Mouse (Mus musculus): Measurements from ENCODE around the gene Adamts14. TPM values are rescaled to one million over a fixed set of nuclear protein-coding genes. Genes with fewer than 3 reads are reported as not detected.

Gene Adamts14
- total RNA-seq, 2 experiments from 2014 or later = 0.21 to 0.32 TPM

GRCm38 (mm10) chr10:61277918-61278674 is 4.9 kb upstream of the Adamts14 start:
- DNase-seq (ENCODE audit: low spot score in 2 of 2) = no peak

GRCm38 (mm10) chr10:61277051-61277450 is 3.8 kb upstream of the Adamts14 start:
- DNase-seq (ENCODE audit: low spot score in 2 of 2) = no peak
- intact Hi-C loops (cut with DNase I) = loop anchor here (2.0 kb wide), 1 partner anchor 60 kb away; no protein-coding TSS in a partner anchor

More at GRCm38 (mm10) chr10:61277918-61278674, 4.9 kb upstream of the Adamts14 start:
- intact Hi-C loops (cut with DNase I) = loop anchor here (2.0 kb wide), 1 partner anchor 59 kb away; no protein-coding TSS in a partner anchor

- intact Hi-C loops (cut with DNase I) = loop anchor here (2.0 kb wide), 1 partner anchor 61 kb away; no protein-coding TSS in a partner anchor
- DNase-seq (ENCODE audit: low spot score in 2 of 2) = peak in 1 of 2 experiments; percentile 17
Measured at GRCm38 (mm10) chr10:61275669-61276110, 2.5 kb upstream of the Adamts14 start.

GRCm38 (mm10) chr10:61274532-61274931 is 1.3 kb upstream of the Adamts14 start:
- intact Hi-C loops (cut with DNase I) = no loop called here

GRCm38 (mm10) chr10:61273844-61274215 is 592 bp upstream of the Adamts14 start:
- no peak for DNase-seq (ENCODE audit: low spot score in 2 of 2)
- intact Hi-C loops (cut with DNase I) = no loop called here

More at GRCm38 (mm10) chr10:61274532-61274931, 1.3 kb upstream of the Adamts14 start:
- DNase-seq (ENCODE audit: low spot score in 2 of 2) = no peak

GRCm38 (mm10) chr10:61272631-61273030 is 607 bp downstream of the Adamts14 start:
- intact Hi-C loops (cut with DNase I) = no loop called here

GRCm38 (mm10) chr10:61272089-61272626 is 1.1 kb downstream of the Adamts14 start:
- intact Hi-C loops (cut with DNase I) = no loop called here
- DNase-seq (ENCODE audit: low spot score in 2 of 2) = no peak

More at GRCm38 (mm10) chr10:61272631-61273030, 607 bp downstream of the Adamts14 start:
- DNase-seq (ENCODE audit: low spot score in 2 of 2) = no peak

GRCm38 (mm10) chr10:61267378-61267777 is 5.9 kb downstream of the Adamts14 start:
- intact Hi-C loops (cut with DNase I) = no loop called here
- no peak for DNase-seq (ENCODE audit: low spot score in 2 of 2)

GRCm38 (mm10) chr10:61263606-61264005 is 9.6 kb downstream of the Adamts14 start:
- DNase-seq (ENCODE audit: low spot score in 2 of 2) = no peak
- intact Hi-C loops (cut with DNase I) = no loop called here

- intact Hi-C loops (cut with DNase I) = no loop called here
- DNase-seq (ENCODE audit: low spot score in 2 of 2) = no peak
Measured at GRCm38 (mm10) chr10:61261229-61262156, 11.7 kb downstream of the Adamts14 start.

- peak; percentile 31 to 83 for DNase-seq (ENCODE audit: low spot score in 2 of 2)
- intact Hi-C loops (cut with DNase I) = no loop called here
Measured at GRCm38 (mm10) chr10:61258131-61258530, 15.1 kb downstream of the Adamts14 start.

- DNase-seq (ENCODE audit: low spot score in 2 of 2) = no peak
- intact Hi-C loops (cut with DNase I) = no loop called here
Measured at GRCm38 (mm10) chr10:61256665-61257064, 16.6 kb downstream of the Adamts14 start.

- intact Hi-C loops (cut with DNase I) = no loop called here
- DNase-seq (ENCODE audit: low spot score in 2 of 2) = no peak
Measured at GRCm38 (mm10) chr10:61255190-61255589, 18.0 kb downstream of the Adamts14 start.

- peak in 1 of 2 experiments; percentile 34 for DNase-seq (ENCODE audit: low spot score in 2 of 2)
- intact Hi-C loops (cut with DNase I) = no loop called here
Measured at GRCm38 (mm10) chr10:61254761-61255160, 18.5 kb downstream of the Adamts14 start.

- intact Hi-C loops (cut with DNase I) = no loop called here
Measured at GRCm38 (mm10) chr10:61249951-61250350, 23.3 kb downstream of the Adamts14 start.

GRCm38 (mm10) chr10:61248596-61249114 is 24.6 kb downstream of the Adamts14 start:
- intact Hi-C loops (cut with DNase I) = no loop called here
- no peak for DNase-seq (ENCODE audit: low spot score in 2 of 2)

More at GRCm38 (mm10) chr10:61249951-61250350, 23.3 kb downstream of the Adamts14 start:
- DNase-seq (ENCODE audit: low spot score in 2 of 2) = no peak

- intact Hi-C loops (cut with DNase I) = loop anchor here (1.0 kb wide), 1 partner anchor 85 kb away; no protein-coding TSS in a partner anchor
- DNase-seq (ENCODE audit: low spot score in 2 of 2) = peak; percentile 72 to 96
Measured at GRCm38 (mm10) chr10:61246288-61246687, 26.9 kb downstream of the Adamts14 start.

GRCm38 (mm10) chr10:61241961-61242421 is 31.2 kb downstream of the Adamts14 start:
- DNase-seq (ENCODE audit: low spot score in 2 of 2) = no peak
- intact Hi-C loops (cut with DNase I) = no loop called here

All from left cerebral cortex, postnatal 25 days (tissue).